Mouse (Mus musculus): ENCODE measurements around the gene Hnrnpa0. TPM values are rescaled to one million over a fixed set of nuclear protein-coding genes. Genes with fewer than 3 reads are reported as not detected.

The Hnrnpa0 gene
- 12.6 and 13.7 TPM in 2 replicates for polyA plus RNA-seq (2016; fragmentation: Nextera tagmentation; extraction: Ambion mirVana)

DNA sequence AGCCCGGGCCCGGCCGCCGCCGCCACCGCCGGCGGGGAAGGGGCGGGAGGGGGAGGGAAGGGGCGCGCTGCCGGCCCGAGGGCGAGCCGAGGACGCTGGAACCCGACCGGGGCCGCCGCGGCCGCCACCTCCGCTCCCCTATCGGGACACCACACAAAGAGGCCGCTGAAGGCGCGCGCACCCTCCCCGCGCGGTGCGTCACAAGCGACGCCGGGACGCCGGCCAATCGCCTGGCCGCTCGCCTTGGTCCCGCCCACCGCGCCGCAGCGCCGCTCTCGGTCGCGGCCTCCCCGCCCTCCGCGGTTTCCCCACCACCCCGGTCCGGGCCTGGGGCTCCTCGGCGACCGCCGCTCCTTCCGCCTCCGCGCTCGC is at the start of gene Hnrnpa0:
TSS of gene Hnrnpa0 (minus strand) at position 161 of the 372 bp plus-strand sequence.
- Histone ChIP-seq H3K4me1 (peaks cover 34% of the 10 kb centered on the region), H3K27ac (peak within 1 kb of the TSS; percentile 98), H3K36me3 (peaks cover 26% of the 10 kb centered on the region), H3K9ac (peak within 1 kb of the TSS; percentile 100), H3K4me3 (peak within 1 kb of the TSS; percentile 97), H3K4me2 (peak within 1 kb of the TSS; percentile 80), H3K9me3 (replicated peaks) (no peaks in the 10 kb centered on the region), H3K27me3 (replicated peaks) (no peaks in the 10 kb centered on the region)
- peak; percentile 89 for ATAC-seq
- 1% methylated on average over 49 of the region's 62 CpGs for WGBS (ENCODE audit: insufficient replicate concordance)

DNA sequence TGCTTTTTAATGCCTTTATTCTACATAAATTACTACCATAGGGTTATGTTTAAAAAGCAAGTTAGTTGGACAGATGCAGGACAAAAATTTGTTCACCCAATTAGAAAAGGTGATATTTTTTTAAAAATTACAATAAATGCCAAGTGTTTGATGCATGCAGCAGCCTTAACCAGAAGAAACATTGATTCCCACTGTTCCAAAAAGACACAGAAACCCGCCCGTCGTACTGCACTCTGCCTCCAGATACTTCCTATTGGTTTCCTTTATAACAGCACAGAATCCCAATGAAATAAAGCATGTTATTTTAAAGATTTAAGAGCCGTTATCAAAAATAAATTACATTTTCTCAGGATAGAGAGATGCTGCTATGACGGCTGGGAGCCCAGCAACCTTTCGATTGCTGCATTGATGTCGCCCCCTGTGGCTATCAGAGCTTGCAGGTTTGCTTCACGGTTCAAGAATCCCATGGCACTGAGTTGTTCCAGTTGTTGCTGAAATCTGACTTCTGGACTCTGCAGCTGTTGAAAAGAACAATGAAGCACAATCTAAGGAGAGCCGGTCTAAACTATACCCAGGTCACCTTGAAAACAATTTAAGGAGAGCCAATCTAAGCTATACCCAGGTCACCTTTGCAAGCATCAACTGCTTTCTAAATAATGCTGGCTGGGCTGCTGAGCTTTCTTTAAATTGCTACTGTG is 49.3 kb upstream of the Hnrnpa0 start:
- H3K4me2 ChIP-seq: no peak overlapping the region
- H3K9ac ChIP-seq: no peak overlapping the region
- H3K27ac ChIP-seq: no peak overlapping the region
- no peaks in the 10 kb centered on the region for H3K27me3 ChIP-seq (replicated peaks)
- no peak overlapping the region for H3K4me3 ChIP-seq
- no peaks in the 10 kb centered on the region for H3K4me1 ChIP-seq
- WGBS (ENCODE audit: insufficient replicate concordance): 89% methylated on average over 9 of the region's 9 CpGs
- peaks cover 91% of the 10 kb centered on the region for H3K36me3 ChIP-seq
- H3K9me3 ChIP-seq (replicated peaks): no peaks in the 10 kb centered on the region
- no peak for ATAC-seq

DNA sequence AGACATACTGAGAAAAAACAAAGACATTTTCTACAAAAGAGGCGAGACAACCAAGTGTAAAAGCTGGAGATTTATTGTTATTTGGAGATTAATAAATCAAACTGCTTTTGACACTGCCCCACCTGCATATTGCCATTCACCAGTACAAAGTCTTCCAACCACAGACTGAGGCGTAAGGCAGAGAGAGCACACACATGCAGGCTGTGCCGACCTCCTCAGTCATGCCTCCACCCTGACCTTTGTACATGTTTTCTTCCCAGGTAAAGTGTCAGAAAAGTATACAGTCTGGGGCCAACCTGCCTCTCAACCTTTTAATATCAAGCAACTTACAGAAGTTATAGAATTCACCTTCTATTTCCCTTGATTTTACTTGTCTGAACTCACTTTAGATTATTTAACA is 47.7 kb upstream of the Hnrnpa0 start:
- H3K27ac ChIP-seq: no peak overlapping the region

DNA sequence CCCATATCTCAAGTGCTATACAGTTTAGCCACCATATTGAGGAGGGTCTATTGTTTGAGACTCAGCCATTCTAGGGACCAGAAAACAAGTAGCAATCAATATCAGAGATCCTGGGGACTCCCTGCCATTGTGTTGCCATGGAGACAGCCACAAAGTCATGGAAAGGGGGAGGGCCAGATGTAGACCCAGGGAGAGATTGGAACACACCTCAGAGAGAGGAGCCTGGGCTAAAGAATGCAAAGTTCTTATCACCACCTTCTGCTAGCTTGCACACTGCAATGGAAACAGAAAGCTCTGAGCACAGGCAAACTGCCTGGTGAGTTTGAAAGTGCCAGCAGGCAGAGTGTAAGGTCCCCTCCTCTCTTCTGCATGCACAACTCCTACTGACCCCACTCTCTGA is 39.8 kb upstream of the Hnrnpa0 start:
- Histone ChIP-seq H3K36me3 (peaks cover 42% of the 10 kb centered on the region), H3K9me3 (replicated peaks) (no peaks in the 10 kb centered on the region), H3K27ac (no peak overlapping the region), H3K9ac (no peak overlapping the region), H3K27me3 (replicated peaks) (no peaks in the 10 kb centered on the region), H3K4me1 (no peaks in the 10 kb centered on the region), H3K4me3 (no peak overlapping the region), H3K4me2 (no peak overlapping the region)
- no peak for ATAC-seq

More for the DNA sequence above, 47.7 kb upstream of the Hnrnpa0 start:
- Histone ChIP-seq H3K4me1 (no peaks in the 10 kb centered on the region), H3K4me2 (no peak overlapping the region), H3K9ac (no peak overlapping the region), H3K4me3 (no peak overlapping the region), H3K27me3 (replicated peaks) (no peaks in the 10 kb centered on the region), H3K36me3 (peaks cover 88% of the 10 kb centered on the region), H3K9me3 (replicated peaks) (no peaks in the 10 kb centered on the region)
- WGBS (ENCODE audit: insufficient replicate concordance): 80% methylated on average over 3 of the region's 3 CpGs
- ATAC-seq: no peak

DNA sequence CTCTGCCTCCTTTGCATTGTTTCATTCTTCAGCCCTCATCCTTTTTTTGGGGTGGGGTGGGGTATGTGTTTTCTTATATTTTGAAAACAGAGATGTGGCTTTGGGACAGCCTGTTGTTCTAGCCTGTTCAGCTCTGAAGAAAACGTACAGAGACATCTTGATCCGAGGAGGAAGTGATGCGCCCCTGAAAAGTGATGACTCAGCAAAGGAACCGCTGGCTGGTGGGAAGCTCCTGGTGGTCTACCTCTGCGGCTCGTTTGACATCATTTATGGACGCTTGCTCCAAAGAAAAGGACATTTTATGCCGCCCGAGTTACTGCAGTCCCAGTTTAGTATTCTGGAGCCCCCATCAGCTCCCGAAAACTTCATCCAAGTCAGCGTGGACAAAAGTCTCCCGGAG is 35.0 kb upstream of the Hnrnpa0 start:
- 82% methylated on average over 12 of the region's 12 CpGs for WGBS (ENCODE audit: insufficient replicate concordance)

DNA sequence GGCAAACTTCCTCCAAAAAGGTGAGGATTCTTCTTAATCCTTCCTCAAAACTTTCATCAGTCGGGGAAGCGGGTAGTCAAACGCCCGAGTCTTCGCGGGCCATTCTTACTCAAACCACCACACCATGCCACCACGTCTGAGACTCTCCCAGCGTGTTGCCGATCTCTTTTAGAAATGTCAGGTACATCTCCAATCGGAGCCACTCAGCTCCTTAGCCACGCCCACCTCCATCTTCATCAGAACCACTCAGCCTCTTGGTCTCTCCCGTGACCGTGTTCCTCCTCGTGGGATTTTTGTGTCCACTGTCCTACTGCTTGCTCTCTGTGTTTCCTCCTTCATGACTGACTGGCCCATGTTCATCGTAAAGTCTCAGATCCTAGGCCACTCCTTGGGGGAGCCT is 32.4 kb upstream of the Hnrnpa0 start:
- Histone ChIP-seq H3K4me3 (no peak overlapping the region), H3K27me3 (replicated peaks) (no peaks in the 10 kb centered on the region), H3K9ac (no peak overlapping the region), H3K9me3 (replicated peaks) (peaks cover 9% of the 10 kb centered on the region; the same call in 1 of the 2 replicates), H3K27ac (no peak overlapping the region), H3K4me2 (no peak overlapping the region), H3K4me1 (peaks cover 22% of the 10 kb centered on the region), H3K36me3 (peaks cover 40% of the 10 kb centered on the region)
- no peak for ATAC-seq
- whole genome bisulfite sequencing (ENCODE audit: insufficient replicate concordance): 86% methylated on average over 15 of the region's 15 CpGs

More for the DNA sequence above, 35.0 kb upstream of the Hnrnpa0 start:
- Histone ChIP-seq H3K27ac (no peak overlapping the region), H3K9me3 (replicated peaks) (peaks cover 9% of the 10 kb centered on the region; the same call in 1 of the 2 replicates), H3K27me3 (replicated peaks) (no peaks in the 10 kb centered on the region), H3K4me3 (no peak overlapping the region), H3K4me2 (no peak overlapping the region), H3K4me1 (0 out of 2 replicates have a peak, but pooled peaks cover 4% of the 10 kb centered on the region), H3K36me3 (peaks cover 41% of the 10 kb centered on the region), H3K9ac (no peak overlapping the region)
- no peak for ATAC-seq

DNA sequence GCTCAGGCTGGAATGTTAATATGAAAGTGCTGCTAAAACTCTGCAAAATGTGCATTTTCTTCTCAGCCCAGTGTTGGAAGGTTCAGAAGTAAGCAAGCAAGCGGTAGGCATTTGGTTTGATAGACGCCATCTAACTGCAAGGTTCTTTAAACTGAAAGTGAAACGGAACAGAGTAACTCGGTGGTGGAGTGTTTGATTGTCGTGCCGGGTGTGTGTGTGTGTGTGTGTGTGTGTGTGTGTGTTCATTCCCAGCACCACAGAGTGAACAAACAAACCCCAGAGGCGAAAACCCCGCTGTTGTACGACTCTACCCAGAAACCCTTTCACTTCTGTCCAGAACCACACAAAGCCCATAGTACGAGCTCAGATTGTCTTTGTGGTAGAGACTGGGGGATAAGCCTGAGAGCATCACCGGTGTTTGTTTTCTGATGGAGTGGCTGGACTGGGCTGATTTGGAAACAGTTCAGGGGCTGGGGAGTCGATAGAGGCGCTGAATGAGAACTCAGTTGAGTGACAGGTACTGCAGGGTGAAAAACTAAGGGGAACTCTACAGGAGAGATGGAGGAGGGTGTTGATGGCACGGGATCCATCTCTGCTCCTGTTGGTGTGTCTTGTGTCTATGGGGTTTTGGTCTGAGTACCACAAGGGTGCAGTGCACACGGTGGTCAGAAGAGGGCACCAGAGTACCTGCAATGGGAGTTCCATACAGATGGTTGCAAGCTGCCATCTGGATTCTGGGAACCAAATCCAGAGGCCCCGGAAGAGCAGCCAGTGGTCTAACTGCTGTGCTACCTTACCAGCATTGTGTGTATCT is 29.9 kb upstream of the Hnrnpa0 start:
- peak overlapping the region; percentile 69 for H3K27ac ChIP-seq
- H3K36me3 ChIP-seq: peaks cover 30% of the 10 kb centered on the region
- H3K4me1 ChIP-seq: peaks cover 22% of the 10 kb centered on the region
- H3K27me3 ChIP-seq (replicated peaks): no peaks in the 10 kb centered on the region
- H3K9me3 ChIP-seq (replicated peaks): peaks cover 9% of the 10 kb centered on the region; the same call in 1 of the 2 replicates
- peak overlapping the region; percentile 99 for H3K4me2 ChIP-seq
- peak overlapping the region; percentile 90 for H3K4me3 ChIP-seq
- peak; percentile 75 for ATAC-seq
- H3K9ac ChIP-seq: peak overlapping the region; percentile 87
- 6% methylated on average over 16 of the region's 16 CpGs for WGBS (ENCODE audit: insufficient replicate concordance)

DNA sequence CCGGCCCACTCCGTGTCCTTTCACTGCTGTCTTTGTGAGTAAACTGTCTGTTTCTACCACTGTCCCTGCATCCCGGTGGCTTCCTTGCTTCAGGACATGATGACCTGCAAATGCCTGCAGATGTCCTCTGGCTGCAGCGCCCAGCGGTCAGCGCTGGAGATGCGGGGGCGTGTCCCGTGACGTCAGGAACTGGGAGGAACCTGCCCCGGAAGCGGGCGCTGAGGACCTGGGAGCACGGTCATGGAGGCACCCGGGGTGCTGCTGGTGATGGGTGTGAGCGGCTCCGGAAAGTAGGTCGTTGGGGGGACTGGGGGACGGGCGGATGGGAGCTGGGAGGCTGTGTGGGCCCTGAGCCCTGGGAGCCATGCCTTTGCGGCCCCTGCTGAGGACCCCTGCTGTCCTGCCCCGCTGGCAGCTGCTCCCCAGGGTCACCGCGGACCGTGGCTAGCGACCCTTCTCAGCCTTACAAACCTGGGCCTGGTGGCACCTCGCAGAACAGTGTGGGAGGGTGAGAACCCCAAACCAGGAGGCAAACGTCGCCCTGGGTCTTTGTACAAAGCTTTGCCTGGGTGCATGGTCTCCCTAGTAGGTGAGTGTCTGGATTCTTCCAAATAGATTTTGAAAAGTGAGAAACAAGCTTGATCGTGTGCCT is 29.2 kb upstream of the Hnrnpa0 start, which contains the start of gene Idnk:
TSS of gene Idnk (plus strand) at position 203 of the 652 bp plus-strand sequence.
- Histone ChIP-seq H3K4me1 (peaks cover 22% of the 10 kb centered on the region), H3K27me3 (replicated peaks) (no peaks in the 10 kb centered on the region), H3K9ac (peak within 1 kb of the TSS; percentile 87), H3K36me3 (peaks cover 25% of the 10 kb centered on the region), H3K27ac (peak within 1 kb of the TSS; percentile 69), H3K4me3 (peak within 1 kb of the TSS; percentile 90), H3K4me2 (peak within 1 kb of the TSS; percentile 99), H3K9me3 (replicated peaks) (peaks cover 9% of the 10 kb centered on the region; the same call in 1 of the 2 replicates)
- peak; percentile 88 for ATAC-seq
- WGBS (ENCODE audit: insufficient replicate concordance): under 1% methylated on average over 30 of the region's 30 CpGs

DNA sequence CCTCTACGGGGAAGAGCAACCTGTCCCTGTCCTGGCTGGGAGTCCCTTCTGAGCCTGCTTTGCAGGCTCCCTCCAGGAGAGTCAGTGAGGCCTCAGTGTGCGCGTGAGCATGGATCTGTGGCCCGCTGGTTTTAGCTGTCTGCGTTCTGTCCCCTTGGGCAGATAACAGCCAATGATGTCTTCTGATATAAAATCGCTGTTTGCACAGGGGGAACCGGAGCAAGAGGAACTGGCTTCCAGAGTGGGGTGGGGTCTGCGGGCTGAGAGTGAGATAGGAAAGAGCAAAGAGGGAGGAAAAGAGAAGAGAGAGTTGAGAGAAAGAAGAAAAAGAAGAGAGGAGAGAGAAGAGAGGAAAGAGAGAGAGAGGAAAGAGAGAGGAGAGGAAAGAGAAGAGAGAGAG is 28.7 kb upstream of the Hnrnpa0 start:
- Histone ChIP-seq H3K36me3 (peaks cover 21% of the 10 kb centered on the region), H3K4me3 (peak overlapping the region; percentile 90), H3K27ac (0 out of 2 replicates have a peak overlapping the region, but pooled peaks have one; percentile 48), H3K9me3 (replicated peaks) (peaks cover 9% of the 10 kb centered on the region; the same call in 1 of the 2 replicates), H3K27me3 (replicated peaks) (no peaks in the 10 kb centered on the region), H3K4me2 (peak overlapping the region; percentile 99), H3K4me1 (peaks cover 22% of the 10 kb centered on the region), H3K9ac (peak overlapping the region; percentile 87)
- peak; percentile 13; the same call in 1 of the 2 replicates for ATAC-seq
- WGBS (ENCODE audit: insufficient replicate concordance): 10% methylated on average over 8 of the region's 8 CpGs

DNA sequence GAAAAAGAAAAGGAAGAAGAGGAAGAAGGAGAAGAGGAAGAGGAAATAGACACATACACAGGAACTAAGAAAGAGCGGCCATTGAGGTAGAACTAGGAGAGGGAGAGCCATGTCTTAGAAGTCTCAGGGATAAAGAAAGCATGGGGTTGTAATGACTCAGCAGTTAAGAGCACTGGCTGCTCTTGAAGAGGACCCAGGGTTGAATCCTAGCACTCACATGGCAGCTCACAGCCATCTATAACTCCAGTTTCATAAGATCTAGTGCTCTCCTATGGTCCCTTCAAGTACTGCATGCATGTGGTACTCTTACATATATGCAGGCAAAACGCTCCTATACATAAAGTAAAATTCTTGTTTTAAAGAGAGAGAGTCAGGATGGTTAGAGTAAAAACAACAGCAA is 27.7 kb upstream of the Hnrnpa0 start:
- Histone ChIP-seq H3K27me3 (replicated peaks) (no peaks in the 10 kb centered on the region), H3K36me3 (peaks cover 14% of the 10 kb centered on the region), H3K27ac (no peak overlapping the region; the same call in 1 of the 2 replicates), H3K9ac (no peak overlapping the region), H3K9me3 (replicated peaks) (peaks cover 2% of the 10 kb centered on the region; the same call in 1 of the 2 replicates), H3K4me1 (peaks cover 22% of the 10 kb centered on the region), H3K4me2 (no peak overlapping the region), H3K4me3 (no peak overlapping the region)
- ATAC-seq: no peak
- WGBS (ENCODE audit: insufficient replicate concordance): 77% methylated on average over 2 of the region's 2 CpGs

DNA sequence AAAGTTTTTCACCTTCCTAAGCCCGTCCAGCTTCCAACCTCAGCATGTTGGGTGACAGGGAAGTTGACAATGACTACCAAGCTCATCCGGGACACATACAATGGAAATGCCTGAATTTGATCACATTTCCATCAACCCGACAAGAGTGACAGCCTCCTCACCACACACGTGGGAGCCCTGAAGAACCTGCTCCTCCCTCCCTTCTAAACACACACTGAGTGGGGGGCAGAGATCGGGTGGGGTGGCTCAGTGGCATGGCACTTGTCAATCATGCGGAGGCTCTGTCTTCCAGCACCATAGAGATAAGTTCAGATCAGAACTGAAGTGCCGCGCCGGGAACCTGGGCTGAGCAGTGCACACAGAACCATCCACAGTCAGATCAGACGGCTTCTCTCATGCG is 22.1 kb upstream of the Hnrnpa0 start:
- H3K9ac ChIP-seq: no peak overlapping the region
- H3K4me3 ChIP-seq: no peak overlapping the region
- H3K27me3 ChIP-seq (replicated peaks): peaks cover 7% of the 10 kb centered on the region; the same call in 1 of the 2 replicates
- H3K4me2 ChIP-seq: no peak overlapping the region
- H3K4me1 ChIP-seq: peaks cover 16% of the 10 kb centered on the region; the same call in 1 of the 2 replicates
- 52% methylated on average over 11 of the region's 11 CpGs for WGBS (ENCODE audit: insufficient replicate concordance)
- H3K36me3 ChIP-seq: no peaks in the 10 kb centered on the region
- no peak for ATAC-seq
- H3K27ac ChIP-seq: no peak overlapping the region
- H3K9me3 ChIP-seq (replicated peaks): 0 out of 2 replicates have a peak, but pooled peaks cover 4% of the 10 kb centered on the region

All from liver, embryonic 12.5 days (tissue).